Mouse (Mus musculus) stomach, postnatal 0 days (tissue): ENCODE measurements around the gene Tenm2. TPM values are rescaled to one million over a fixed set of nuclear protein-coding genes. Genes with fewer than 3 reads are reported as not detected.

Experiments
- ATAC-seq: fragments of 200-750 bp; cut with Nextera tagmentation; 2 replicates; pipeline ENCODE4 v1.8.0; 2017; ENCODE audit not compliant: low FRiP score, low TSS enrichment
- DNase-seq: peaks from one replicate; pipeline ENCODE4 v3.0.0-alpha.2; 2016; ENCODE audit warnings: low spot score
- H3K27ac ChIP-seq: fragments of 300-500 bp; sonication (generic); replicated peaks from 2 replicates; pipeline ENCODE4 v1.5.1; 2014; ENCODE audit warnings: mild to moderate bottlenecking, control low read depth
- H3K27me3 ChIP-seq: fragments of 300-500 bp; sonication (generic); 2 replicates; pipeline ENCODE4 v1.6.1; 2014; ENCODE audit warnings: low read length; ENCODE audit not compliant: control insufficient read depth, insufficient read depth
- H3K36me3 ChIP-seq: fragments of 300-500 bp; sonication (generic); 2 replicates; pipeline ENCODE4 v1.6.1; 2014; ENCODE audit warnings: low read length, mixed read lengths; ENCODE audit not compliant: control insufficient read depth, insufficient read depth
- H3K4me1 ChIP-seq: fragments of 300-500 bp; sonication (generic); replicated peaks from 2 replicates; pipeline ENCODE4 v1.6.1; 2014; ENCODE audit warnings: antibody characterized with exemption; ENCODE audit not compliant: control insufficient read depth, insufficient read depth
- H3K4me2 ChIP-seq: fragments of 300-500 bp; sonication (generic); replicated peaks from 2 replicates; pipeline ENCODE4 v1.6.1; 2014; ENCODE audit warnings: low read depth, mild to moderate bottlenecking, control low read depth, moderate library complexity
- H3K4me3 ChIP-seq: fragments of 300-500 bp; sonication (generic); 2 replicates; pipeline ENCODE4 v1.5.1; 2014; ENCODE audit warnings: low read depth, low read length, control low read depth
- H3K9ac ChIP-seq: fragments of 300-500 bp; sonication (generic); 2 replicates; pipeline ENCODE4 v1.6.1; 2014; ENCODE audit warnings: mild to moderate bottlenecking, low read length, control low read depth, mixed read lengths
- H3K9me3 ChIP-seq: fragments of 300-500 bp; sonication (generic); 2 replicates; pipeline ENCODE4 v1.6.1; 2016; ENCODE audit warnings: low read length; ENCODE audit not compliant: control insufficient read depth
- CTCF ChIP-seq: IDR thresholded peaks from 2 replicates; pipeline ENCODE4 v1.5.1; 2016; ENCODE audit warnings: antibody characterized with exemption, low read depth, mild to moderate bottlenecking, moderate library complexity
- EP300 ChIP-seq: optimal IDR thresholded peaks from 2 replicates; pipeline ENCODE3; 2016; ENCODE audit warnings: antibody characterized with exemption
- WGBS: fragments of 180-500 bp; shearing (Covaris S2); extraction: QIAGEN DNeasy Blood & Tissue Kit; methylation state at CpG from one replicate; pipeline ENCODE4 v1.1.7; 2014; 5-methylcytosine and 5-hydroxymethylcytosine counted together
- polyA plus RNA-seq: library from polyadenylated mRNA; unstranded; fragments of >200 nt; fragmentation: Nextera tagmentation; extraction: Ambion mirVana; gene quantifications from 2 replicates; pipeline ENCODE4 v1.2.1, GENCODE M21; 2015

Gene Tenm2
- polyA plus RNA-seq, 1 experiment from 2014 or later: 3.6 TPM

DNA sequence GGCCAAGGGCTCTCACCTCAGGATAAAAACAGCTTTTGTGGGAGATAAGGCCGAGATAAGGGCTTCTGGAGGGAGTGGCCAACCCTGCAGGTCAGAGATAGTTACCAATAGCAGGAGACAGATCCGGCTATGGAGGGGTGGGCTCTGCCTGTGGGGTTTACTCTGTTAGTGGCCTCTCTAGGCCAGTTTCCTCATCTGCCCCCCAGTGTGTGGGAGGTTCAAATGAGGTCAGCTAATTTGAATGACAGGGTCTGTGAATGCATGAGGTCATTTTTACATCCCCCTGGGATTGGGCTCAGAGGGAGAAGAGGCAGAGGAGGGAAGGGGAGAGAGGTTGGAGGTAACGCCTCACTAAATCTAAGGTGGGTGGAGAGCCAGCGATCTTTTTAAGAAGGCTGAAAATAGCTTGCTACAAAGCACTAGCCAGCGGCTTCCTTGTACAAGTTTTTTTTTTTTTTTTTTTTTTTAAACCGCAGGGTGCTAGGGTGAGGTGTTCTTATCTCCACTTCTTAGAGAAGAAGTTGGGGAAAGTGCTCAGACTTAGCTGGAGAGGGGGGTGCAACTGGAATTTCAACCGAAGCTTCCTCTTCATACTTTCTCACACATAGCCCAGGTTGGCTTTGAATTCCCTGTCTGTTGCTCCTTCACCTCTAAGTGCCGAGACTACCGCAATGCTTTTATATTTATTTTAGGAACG, 1235.0 kb downstream of the Tenm2 start:
- WGBS: 11% methylated on average over 10 of the region's 10 CpGs
- Histone ChIP-seq H3K9ac (no peak overlapping the region), H3K27ac (no peak overlapping the region), H3K4me2 (peak overlapping the region; percentile 26), H3K9me3 (no peaks in the 10 kb centered on the region), H3K36me3 (no peaks in the 10 kb centered on the region), H3K4me1 (no peaks in the 10 kb centered on the region), H3K4me3 (0 out of 2 replicates have a peak overlapping the region, but pooled peaks have one; percentile 1), H3K27me3 (no peaks in the 10 kb centered on the region)
- ATAC-seq (peak; percentile 57), DNase-seq (no peak)
- TF ChIP-seq EP300: no peak
- TF ChIP-seq CTCF: no peak

DNA sequence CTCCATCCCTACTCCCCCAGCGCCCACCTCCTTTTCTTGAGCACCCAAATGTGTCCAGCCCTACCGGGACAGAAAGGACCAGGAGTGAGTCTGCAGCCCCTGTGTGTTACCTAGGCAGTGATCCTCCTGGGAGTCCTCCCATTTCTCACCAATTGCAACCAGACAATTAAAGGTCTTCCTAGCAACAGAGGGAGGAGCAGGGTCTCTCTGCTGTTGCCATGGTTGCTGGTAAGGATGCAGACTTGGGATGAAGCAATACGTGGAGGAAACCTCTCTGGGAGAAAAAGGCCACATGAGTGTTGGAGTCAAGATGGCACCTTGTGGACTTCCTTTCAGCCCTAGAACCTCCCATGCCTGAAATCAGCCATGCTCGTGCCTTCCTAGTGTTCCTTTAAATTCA, 1235.7 kb downstream of the Tenm2 start:
- Histone ChIP-seq H3K4me2 (no peak overlapping the region), H3K9ac (no peak overlapping the region), H3K9me3 (no peaks in the 10 kb centered on the region), H3K27ac (no peak overlapping the region), H3K36me3 (no peaks in the 10 kb centered on the region), H3K4me3 (no peak overlapping the region), H3K27me3 (no peaks in the 10 kb centered on the region), H3K4me1 (no peaks in the 10 kb centered on the region)
- ATAC-seq (no peak), DNase-seq (no peak)
- TF ChIP-seq CTCF (no peak), EP300 (no peak)
- WGBS: 29% methylated on average over 4 of the region's 4 CpGs

DNA sequence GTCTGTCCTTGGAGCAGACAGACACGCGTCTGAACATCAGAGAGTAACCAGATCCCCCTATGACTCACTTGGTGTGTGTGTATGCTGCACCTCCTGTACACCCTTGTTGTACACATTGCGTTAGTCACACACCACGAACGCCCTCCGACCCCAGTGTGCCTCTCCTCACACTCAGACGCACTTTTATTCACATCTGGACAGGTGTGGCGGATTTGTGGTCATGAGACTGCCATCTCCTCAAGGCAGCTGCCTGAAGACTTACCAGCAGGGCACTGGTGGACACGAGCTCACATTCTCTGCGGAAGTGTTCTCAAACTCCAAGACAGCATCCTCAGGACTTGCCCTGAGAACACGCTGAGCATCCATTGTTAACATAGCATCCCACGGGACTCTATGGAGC, 1237.7 kb downstream of the Tenm2 start:
- WGBS: 73% methylated on average over 12 of the region's 12 CpGs
- ATAC-seq: no peak

DNA sequence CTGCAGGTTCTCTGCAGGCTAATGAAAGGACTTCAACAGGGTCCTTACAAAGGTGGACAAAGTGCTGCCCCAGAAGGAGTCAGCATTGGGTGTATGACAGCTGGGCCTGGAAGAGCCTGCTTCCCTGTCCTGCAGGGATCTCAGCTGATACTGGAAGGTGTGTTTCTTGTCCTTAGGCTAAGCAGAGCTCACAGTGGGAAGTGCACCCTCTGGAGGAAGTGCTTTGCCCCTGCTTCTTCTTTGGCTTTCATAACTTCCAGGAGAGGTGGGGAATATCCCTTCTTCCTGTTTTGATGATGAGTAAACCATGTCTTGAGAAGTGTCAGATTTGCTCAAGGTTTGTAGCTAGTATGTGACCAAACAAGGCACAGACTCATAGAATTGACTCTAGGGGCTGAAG, 1240.5 kb downstream of the Tenm2 start:
- H3K4me2 ChIP-seq: no peak overlapping the region
- no peak overlapping the region for H3K4me3 ChIP-seq
- no peaks in the 10 kb centered on the region for H3K4me1 ChIP-seq
- no peak for DNase-seq
- H3K27ac ChIP-seq: no peak overlapping the region
- no peaks in the 10 kb centered on the region for H3K36me3 ChIP-seq
- no peaks in the 10 kb centered on the region for H3K27me3 ChIP-seq
- no peak for ATAC-seq
- peak; percentile 62 for TF ChIP-seq CTCF
- no peak for TF ChIP-seq EP300
- no peak overlapping the region for H3K9ac ChIP-seq
- no peaks in the 10 kb centered on the region for H3K9me3 ChIP-seq

More for the DNA sequence above, 1237.7 kb downstream of the Tenm2 start:
- no peaks in the 10 kb centered on the region for H3K27me3 ChIP-seq
- no peaks in the 10 kb centered on the region for H3K4me1 ChIP-seq
- no peak for DNase-seq
- H3K36me3 ChIP-seq: no peaks in the 10 kb centered on the region
- no peak overlapping the region for H3K4me3 ChIP-seq
- no peak overlapping the region for H3K9ac ChIP-seq
- no peak overlapping the region for H3K4me2 ChIP-seq
- H3K27ac ChIP-seq: no peak overlapping the region
- no peaks in the 10 kb centered on the region for H3K9me3 ChIP-seq
- TF ChIP-seq CTCF: no peak
- no peak for TF ChIP-seq EP300

DNA sequence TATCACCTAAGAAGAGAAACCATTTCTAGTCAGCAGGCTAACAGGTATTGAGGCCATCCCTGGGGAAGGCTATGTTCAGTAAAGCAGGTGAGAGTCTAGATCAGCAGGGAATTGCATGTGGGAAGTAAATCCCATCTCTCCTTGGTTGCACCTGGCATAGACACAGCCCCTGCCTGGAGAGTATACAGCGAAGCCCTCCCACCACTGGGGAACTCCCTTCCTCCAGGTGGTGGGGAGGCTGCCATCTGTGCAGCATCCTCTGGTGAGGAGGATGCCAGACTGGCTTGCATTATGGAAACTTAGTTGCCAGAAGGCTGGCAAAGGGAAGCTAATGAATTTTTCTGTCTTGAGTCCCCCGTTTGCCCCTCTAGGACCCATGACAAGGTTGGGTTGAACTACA, 1243.9 kb downstream of the Tenm2 start:
- Histone ChIP-seq H3K4me2 (no peak overlapping the region), H3K27me3 (no peaks in the 10 kb centered on the region), H3K9ac (no peak overlapping the region), H3K9me3 (no peaks in the 10 kb centered on the region), H3K4me1 (no peaks in the 10 kb centered on the region), H3K27ac (no peak overlapping the region), H3K4me3 (no peak overlapping the region), H3K36me3 (no peaks in the 10 kb centered on the region)
- TF ChIP-seq CTCF: no peak
- no peak for TF ChIP-seq EP300
- no peak for DNase-seq
- WGBS: 82% methylated on average over 2 of the region's 2 CpGs
- no peak for ATAC-seq

DNA sequence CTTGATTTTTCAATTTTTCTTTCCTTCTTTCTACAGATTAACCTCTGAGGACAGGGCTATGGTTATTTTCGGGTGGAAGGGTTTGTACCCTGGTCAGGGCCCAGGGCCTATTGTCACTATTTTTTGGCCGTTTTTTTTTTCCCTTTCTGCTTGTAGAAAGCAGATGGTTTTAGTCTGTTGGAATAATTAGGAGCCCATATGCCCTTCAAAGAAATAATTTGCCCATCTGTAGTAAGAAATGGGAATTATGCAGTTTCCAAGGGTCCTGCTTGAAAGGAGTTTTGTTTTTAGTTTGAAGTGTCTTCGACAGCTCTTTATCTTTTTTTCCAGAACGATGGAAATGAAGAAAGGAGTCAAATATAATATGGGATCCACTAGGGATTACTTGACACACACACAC, 1245.8 kb downstream of the Tenm2 start:
- Histone ChIP-seq H3K9me3 (no peaks in the 10 kb centered on the region), H3K27ac (no peak overlapping the region), H3K4me2 (no peak overlapping the region), H3K4me1 (no peaks in the 10 kb centered on the region), H3K9ac (no peak overlapping the region), H3K36me3 (no peaks in the 10 kb centered on the region), H3K4me3 (no peak overlapping the region), H3K27me3 (no peaks in the 10 kb centered on the region)
- 66% methylated on average over 4 of the region's 4 CpGs for WGBS
- no peak for TF ChIP-seq EP300
- TF ChIP-seq CTCF: no peak
- ATAC-seq (no peak), DNase-seq (no peak)
